Mouse (Mus musculus) liver, postnatal 0 days (tissue): Measurements from ENCODE around the gene Ctu2. TPM values are rescaled to one million over a fixed set of nuclear protein-coding genes. Genes with fewer than 3 reads are reported as not detected.
A peak's percentile ranks its signal among the peaks of the same experiment; 100 is the strongest.

Source experiments
- ATAC-seq: fragments of 200-750 bp; cut with Nextera tagmentation; 2 replicates; pipeline ENCODE4 v1.8.0; 2017; ENCODE audit warnings: mild to moderate bottlenecking, moderate library complexity
- DNase-seq: peaks from one replicate; pipeline ENCODE4 v3.0.0-alpha.2; 2016
- H3K27ac ChIP-seq: fragments of 300-500 bp; sonication (generic); 2 replicates; pipeline ENCODE4 v1.5.1; 2014; ENCODE audit warnings: antibody characterized with exemption, moderate library complexity, mild to moderate bottlenecking, low read depth
- H3K27me3 ChIP-seq: fragments of 300-500 bp; sonication (generic); 2 replicates; pipeline ENCODE4 v1.6.1; 2014; ENCODE audit warnings: low read length, control low read depth, mixed read lengths; ENCODE audit not compliant: insufficient read depth
- H3K36me3 ChIP-seq: fragments of 300-500 bp; sonication (generic); replicated peaks from 2 replicates; pipeline ENCODE4 v1.6.1; 2014; ENCODE audit warnings: mild to moderate bottlenecking, control low read depth, low read length, moderate library complexity, mixed read lengths; ENCODE audit not compliant: insufficient read depth
- H3K4me1 ChIP-seq: fragments of 300-500 bp; sonication (generic); 2 replicates; pipeline ENCODE4 v1.6.1; 2014; ENCODE audit warnings: antibody characterized with exemption, mild to moderate bottlenecking, control low read depth; ENCODE audit not compliant: insufficient read depth
- H3K4me2 ChIP-seq: fragments of 300-500 bp; sonication (generic); 2 replicates; pipeline ENCODE4 v1.6.1; 2014; ENCODE audit warnings: low read depth, mild to moderate bottlenecking, low read length, moderate library complexity, mixed read lengths
- H3K4me3 ChIP-seq: fragments of 300-500 bp; sonication (generic); 2 replicates; pipeline ENCODE4 v1.5.1; 2014; ENCODE audit warnings: low read depth, low read length
- H3K9ac ChIP-seq: fragments of 300-500 bp; sonication (generic); replicated peaks from 2 replicates; pipeline ENCODE4 v1.6.1; 2014; ENCODE audit warnings: mild to moderate bottlenecking, moderate library complexity
- H3K9me3 ChIP-seq: fragments of 300-500 bp; sonication (generic); 2 replicates; pipeline ENCODE4 v1.6.1; 2016; ENCODE audit warnings: mild to moderate bottlenecking, control low read depth, low read length, mixed read lengths
- CTCF ChIP-seq: sonication (generic); IDR thresholded peaks from 2 replicates; pipeline ENCODE4 v1.5.1; 2016; ENCODE audit warnings: antibody characterized with exemption, low read depth
- EP300 ChIP-seq: IDR thresholded peaks from 2 replicates; pipeline ENCODE4 v1.6.1; 2016; ENCODE audit warnings: antibody characterized with exemption, low read depth, mild to moderate bottlenecking
- WGBS: fragments of 180-500 bp; shearing (Covaris S2); extraction: QIAGEN DNeasy Blood & Tissue Kit; methylation state at CpG from one replicate; pipeline ENCODE4 v1.1.7; 2014; ENCODE audit not compliant: insufficient replicate concordance; 5-methylcytosine and 5-hydroxymethylcytosine counted together
- polyA plus RNA-seq: library from polyadenylated mRNA; unstranded; fragments of >200 nt; fragmentation: Nextera tagmentation; extraction: Ambion mirVana; gene quantifications from 2 replicates; pipeline ENCODE4 v1.2.1, GENCODE M21; 2015

The Ctu2 gene
- polyA plus RNA-seq, 1 experiment from 2014 or later = 17.8 TPM

DNA sequence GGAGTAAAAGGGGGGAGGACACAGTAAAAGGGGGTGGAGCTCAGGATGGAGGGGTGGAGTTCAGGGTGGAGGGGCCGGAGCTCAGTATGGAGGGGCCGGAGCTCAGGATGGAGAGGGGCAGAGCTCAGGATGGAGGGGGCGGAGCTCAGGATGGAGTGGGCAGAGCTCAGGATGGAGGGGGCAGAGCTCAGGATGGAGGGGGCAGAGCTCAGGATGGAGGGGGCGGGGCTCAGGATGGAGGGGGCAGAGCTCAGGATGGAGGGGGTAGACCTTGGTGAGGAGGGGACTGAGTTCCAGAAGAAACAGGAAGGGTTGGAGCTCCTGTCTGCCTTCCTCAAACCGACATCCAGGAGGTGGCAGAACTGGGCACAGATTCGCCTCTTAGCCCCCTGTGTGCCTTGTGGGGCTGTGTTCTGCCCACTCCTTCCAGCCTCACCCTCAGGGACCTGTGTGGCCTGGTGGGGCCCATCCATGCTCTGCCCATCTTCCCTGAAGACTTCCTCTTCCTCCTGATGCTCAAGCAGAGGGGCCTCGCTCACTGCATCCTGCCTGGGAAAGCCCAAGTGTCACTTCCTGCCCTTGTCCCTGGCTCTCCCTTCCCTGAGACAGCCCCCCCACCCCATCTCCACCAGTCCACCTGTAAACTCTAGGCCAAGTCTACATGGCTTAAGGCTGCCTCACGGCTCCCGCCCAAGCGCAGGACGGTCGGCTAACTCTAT lies 21.2 kb downstream of the Ctu2 start:
- DNase-seq (no peak), ATAC-seq (0 out of 2 replicates have a peak, but pooled peaks have one; percentile 20)
- H3K9ac ChIP-seq = no peak overlapping the region
- no peaks in the 10 kb centered on the region for H3K27me3 ChIP-seq
- TF ChIP-seq CTCF (no peak), EP300 (no peak)
- no peak overlapping the region for H3K4me3 ChIP-seq
- H3K36me3 ChIP-seq = peaks cover 62% of the 10 kb centered on the region
- no peaks in the 10 kb centered on the region for H3K9me3 ChIP-seq
- 83% methylated on average over 10 of the region's 12 CpGs for WGBS
- H3K27ac ChIP-seq = peak overlapping the region; percentile 1; the same call in 1 of the 2 replicates
- no peak overlapping the region for H3K4me2 ChIP-seq
- no peaks in the 10 kb centered on the region for H3K4me1 ChIP-seq

DNA sequence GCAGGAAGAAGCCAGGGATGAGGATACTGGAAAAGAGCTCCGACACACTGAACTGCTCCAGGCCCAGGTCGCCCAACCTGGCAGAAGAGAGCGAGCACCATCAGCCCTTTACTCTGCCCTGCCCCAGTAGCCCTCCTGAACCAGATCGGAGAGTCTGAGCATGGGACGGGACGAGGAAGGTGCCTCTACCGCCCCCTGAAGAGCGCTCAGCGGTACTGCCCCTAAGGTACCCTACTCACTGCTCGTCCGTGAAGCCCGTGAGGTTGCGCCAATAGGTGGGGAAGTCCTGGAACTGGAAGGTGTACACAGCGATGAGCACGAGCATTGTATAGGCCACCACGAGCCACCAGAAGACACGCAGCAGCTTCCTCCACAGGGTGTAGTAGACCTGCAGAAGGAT lies 22.0 kb downstream of the Ctu2 start:
- no peak for ATAC-seq
- Histone ChIP-seq H3K27me3 (no peaks in the 10 kb centered on the region), H3K27ac (peak overlapping the region; percentile 1; the same call in 1 of the 2 replicates), H3K9me3 (no peaks in the 10 kb centered on the region), H3K9ac (no peak overlapping the region), H3K4me3 (no peak overlapping the region), H3K4me2 (no peak overlapping the region), H3K36me3 (peaks cover 62% of the 10 kb centered on the region), H3K4me1 (no peaks in the 10 kb centered on the region)
- TF ChIP-seq EP300 (no peak), CTCF (peak; percentile 58)
- DNase-seq = no peak
- 73% methylated on average over 17 of the region's 17 CpGs for WGBS

DNA sequence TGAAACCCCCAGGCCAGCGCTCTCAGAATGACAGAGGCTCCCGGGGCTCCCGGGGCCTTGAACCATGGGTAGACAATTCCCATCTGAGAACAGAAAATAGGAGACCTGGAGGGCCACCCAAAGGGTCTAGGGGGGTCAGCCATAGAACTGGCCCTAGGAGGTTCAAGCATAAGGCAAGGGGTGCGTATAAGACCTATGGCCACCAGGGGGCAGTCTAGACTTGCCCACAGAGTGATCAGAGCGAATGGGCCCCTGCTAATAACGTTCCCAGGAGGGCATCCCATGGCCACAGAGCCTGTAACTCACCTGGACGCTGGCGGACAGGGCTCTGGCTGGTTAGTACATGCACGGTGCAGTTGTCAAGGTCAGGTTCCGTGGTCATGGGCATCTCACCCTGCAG lies 24.9 kb downstream of the Ctu2 start:
- Histone ChIP-seq H3K4me1 (no peaks in the 10 kb centered on the region), H3K27ac (no peak overlapping the region), H3K27me3 (no peaks in the 10 kb centered on the region), H3K9me3 (no peaks in the 10 kb centered on the region), H3K4me3 (no peak overlapping the region), H3K4me2 (no peak overlapping the region), H3K9ac (no peak overlapping the region), H3K36me3 (peaks cover 45% of the 10 kb centered on the region)
- DNase-seq = peak; percentile 84
- TF ChIP-seq CTCF = peak; percentile 98
- no peak for TF ChIP-seq EP300
- ATAC-seq = peak; percentile 77
- 40% methylated on average over 10 of the region's 10 CpGs for WGBS

DNA sequence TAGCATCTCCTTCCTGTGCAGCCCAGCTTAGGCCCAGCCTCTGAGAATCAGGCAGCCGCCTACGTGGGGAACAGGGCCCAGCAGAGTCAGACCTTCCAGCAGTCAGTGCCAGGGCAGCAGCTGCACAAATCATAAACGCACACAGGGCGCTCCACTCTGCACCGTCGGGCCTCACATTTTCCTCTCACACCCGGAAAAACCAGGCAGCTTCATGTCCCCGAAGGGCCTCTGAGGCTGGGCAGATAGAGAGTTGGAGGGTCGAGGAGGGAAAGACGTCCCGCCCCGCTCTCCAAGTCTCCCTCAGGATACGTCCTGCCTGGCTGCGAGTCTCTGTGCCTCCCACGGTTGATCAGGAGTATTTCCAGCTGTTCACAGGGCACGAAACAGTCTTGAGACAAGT lies 35.6 kb downstream of the Ctu2 start:
- H3K36me3 ChIP-seq = peaks cover 22% of the 10 kb centered on the region
- H3K9ac ChIP-seq = no peak overlapping the region
- H3K9me3 ChIP-seq = no peaks in the 10 kb centered on the region
- no peaks in the 10 kb centered on the region for H3K4me1 ChIP-seq
- H3K4me2 ChIP-seq = no peak overlapping the region
- DNase-seq = no peak
- H3K27me3 ChIP-seq = no peaks in the 10 kb centered on the region
- no peak overlapping the region; the same call in 1 of the 2 replicates for H3K27ac ChIP-seq
- no peak for ATAC-seq
- no peak for TF ChIP-seq CTCF
- TF ChIP-seq EP300 = no peak
- H3K4me3 ChIP-seq = no peak overlapping the region
- 85% methylated on average over 16 of the region's 16 CpGs for WGBS

DNA sequence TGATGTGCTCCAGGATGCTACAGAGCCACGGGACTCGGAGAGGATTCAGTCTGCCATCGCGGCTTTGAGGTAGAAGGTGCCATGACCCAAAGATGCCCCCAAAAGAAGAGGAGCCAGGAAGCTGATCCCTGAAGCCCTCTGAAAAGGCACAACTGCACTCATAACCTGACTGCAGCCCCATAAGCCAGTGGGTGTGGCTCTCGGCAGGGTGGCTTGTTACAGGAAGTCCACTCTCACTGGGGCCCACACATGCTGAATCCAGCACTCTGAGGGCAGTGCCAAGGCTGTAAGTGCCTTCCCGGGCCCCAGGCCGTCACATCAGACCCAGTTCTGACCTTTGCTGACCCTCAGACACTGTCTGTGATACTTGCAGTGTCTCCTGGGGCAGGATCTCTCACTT lies 36.4 kb downstream of the Ctu2 start:
- ATAC-seq (no peak), DNase-seq (no peak)
- H3K4me3 ChIP-seq = no peak overlapping the region
- H3K4me1 ChIP-seq = no peaks in the 10 kb centered on the region
- no peak overlapping the region for H3K4me2 ChIP-seq
- WGBS = 77% methylated on average over 7 of the region's 7 CpGs
- TF ChIP-seq CTCF (no peak), EP300 (no peak)
- H3K36me3 ChIP-seq = peaks cover 21% of the 10 kb centered on the region
- no peaks in the 10 kb centered on the region for H3K9me3 ChIP-seq
- no peaks in the 10 kb centered on the region for H3K27me3 ChIP-seq
- H3K9ac ChIP-seq = no peak overlapping the region
- H3K27ac ChIP-seq = no peak overlapping the region

DNA sequence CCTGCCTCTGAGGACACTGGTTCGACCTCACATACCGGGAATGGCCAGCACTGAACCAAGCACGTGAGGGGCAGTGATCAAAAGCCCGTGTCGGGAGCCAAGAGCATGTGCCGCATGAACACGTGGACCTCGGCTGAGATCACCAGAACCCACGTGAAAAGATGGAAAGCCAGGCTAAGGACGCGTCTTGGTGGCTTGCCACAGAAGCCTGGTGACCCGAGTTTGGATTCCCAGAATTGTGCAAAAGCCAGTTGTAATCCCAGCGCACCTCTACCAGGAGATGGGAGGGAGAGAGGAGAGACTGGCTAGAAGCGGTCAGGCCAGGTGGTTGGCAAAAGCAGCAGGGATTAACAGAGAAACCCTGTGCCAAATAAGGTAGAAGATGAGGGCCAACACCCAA lies 39.8 kb downstream of the Ctu2 start:
- H3K9ac ChIP-seq = no peak overlapping the region
- no peaks in the 10 kb centered on the region for H3K9me3 ChIP-seq
- no peak for ATAC-seq
- 88% methylated on average over 14 of the region's 14 CpGs for WGBS
- no peak overlapping the region for H3K4me3 ChIP-seq
- H3K27ac ChIP-seq = no peak overlapping the region
- TF ChIP-seq EP300 (no peak), CTCF (no peak)
- DNase-seq = no peak
- H3K27me3 ChIP-seq = no peaks in the 10 kb centered on the region
- H3K4me1 ChIP-seq = 0 out of 2 replicates have a peak, but pooled peaks cover 2% of the 10 kb centered on the region
- no peak overlapping the region for H3K4me2 ChIP-seq
- H3K36me3 ChIP-seq = peaks cover 17% of the 10 kb centered on the region
